Mouse (Mus musculus): ENCODE measurements at regions not wholly inside any gene's neighbourhood (a gene's known extent, or its start where the extent isn't known, plus 50 kb on each side); places are given as distances from the start of the nearest gene placed in this dataset.

GRCm38 (mm10) chr13:106562588-106562987, 374.2 kb downstream of the Ipo11 start:
- TF ChIP-seq CTCF (IDR thresholded peaks at IDR 0.05) (no peak), POLR2A (IDR thresholded peaks at IDR 0.05; ENCODE audit: insufficient read depth, low read depth, low read length) (no peak), EP300 (IDR thresholded peaks at IDR 0.05; ENCODE audit: insufficient read depth, low read depth, low read length) (no peak)

Measured in heart, adult 2 months (tissue).